Mouse (Mus musculus) gastrocnemius, adult 8-10 months (tissue): Measurements from ENCODE around the gene Moap1. TPM values are rescaled to one million over a fixed set of nuclear protein-coding genes. Genes with fewer than 3 reads are reported as not detected.

ENCODE experiments used
- DNase-seq, 2 experiments: peaks; one replicate each; pipeline ENCODE4 v3.0.0; 2022; ENCODE audit warnings: low spot score in 2 of 2
- total RNA-seq, 4 experiments: library from RNA; stranded (reverse); gene quantifications; 2 replicates each; pipeline ENCODE4 v1.2.4; 2022

Moap1 gene
- total RNA-seq, 4 experiments from 2014 or later: 3.8 to 4.7 (median 4.2) TPM

- DNase-seq: no peak
Measured at GRCm38 (mm10) chr12:102706833-102707463, 36.5 kb downstream of the Moap1 start.

GRCm38 (mm10) chr12:102705906-102706640 is 37.4 kb downstream of the Moap1 start:
- no peak for DNase-seq

GRCm38 (mm10) chr12:102705216-102705871 is 38.1 kb downstream of the Moap1 start:
- DNase-seq: peak; percentile 72 to 78

GRCm38 (mm10) chr12:102704457-102705198 is 38.8 kb downstream of the Moap1 start, which contains the start of gene Itpk1:
TSS of gene Itpk1 (minus strand) at chr12:102704930.
- DNase-seq: no peak

GRCm38 (mm10) chr12:102703921-102704408 is 39.5 kb downstream of the Moap1 start:
- DNase-seq: no peak

- no peak for DNase-seq
Measured at GRCm38 (mm10) chr12:102703441-102703840, 40.0 kb downstream of the Moap1 start.

- no peak for DNase-seq
Measured at GRCm38 (mm10) chr12:102703111-102703412, 40.4 kb downstream of the Moap1 start.

GRCm38 (mm10) chr12:102702356-102703110 is 40.9 kb downstream of the Moap1 start:
- DNase-seq: peak; percentile 57 to 61

- DNase-seq: no peak
Measured at GRCm38 (mm10) chr12:102701691-102702207, 41.7 kb downstream of the Moap1 start.

- no peak for DNase-seq
Measured at GRCm38 (mm10) chr12:102700453-102700852, 43.0 kb downstream of the Moap1 start.

GRCm38 (mm10) chr12:102699156-102699555 is 44.3 kb downstream of the Moap1 start:
- DNase-seq: no peak

GRCm38 (mm10) chr12:102698089-102698684 is 45.3 kb downstream of the Moap1 start:
- DNase-seq: no peak

GRCm38 (mm10) chr12:102697381-102697780 is 46.1 kb downstream of the Moap1 start:
- DNase-seq: no peak

GRCm38 (mm10) chr12:102696635-102697354 is 46.7 kb downstream of the Moap1 start:
- DNase-seq: no peak

GRCm38 (mm10) chr12:102695369-102696239 is 47.9 kb downstream of the Moap1 start:
- DNase-seq: no peak
